8 mouse cellular contexts compared by ENCODE assay signal in genomic region chr6:37298982-37299381, GRCm38 (mm10). TPM values are rescaled to one million over a fixed set of nuclear protein-coding genes. Genes with fewer than 3 reads are reported as not detected.
DNase-seq lines count a peak whose midpoint lies in the region; ATAC-seq and TF ChIP-seq lines count a peak whose summit lies in the region.

No protein-coding gene starts in this region.

- H3K79me2 ChIP-seq in heart, adult 2 months (replicated peaks; ENCODE audit: control insufficient read depth, insufficient read depth, low read length) = no peaks in the 10 kb centered on the region

- peaks cover 55% of the 10 kb centered on the region for H3K27me3 ChIP-seq in heart, embryonic 12.5 days (replicated peaks)
- peaks cover 11% of the 10 kb centered on the region for H3K27me3 ChIP-seq in heart, adult 2 months (ENCODE audit: control insufficient read depth, insufficient read depth, low read length)
- H3K27me3 ChIP-seq in midbrain, embryonic 11.5 days (ENCODE audit: control insufficient read depth, insufficient read depth, low read length) = peaks cover 27% of the 10 kb centered on the region

- peak overlapping the region; percentile 100 for H3K4me2 ChIP-seq in heart, embryonic 12.5 days
- peak overlapping the region; percentile 97 for H3K4me2 ChIP-seq in midbrain, embryonic 11.5 days

- H3K4me1 ChIP-seq in heart, embryonic 12.5 days (replicated peaks) = peaks cover 22% of the 10 kb centered on the region
- H3K4me1 ChIP-seq in heart, adult 2 months (ENCODE audit: control insufficient read depth, insufficient read depth, low read length) = no peaks in the 10 kb centered on the region
- peaks cover 14% of the 10 kb centered on the region for H3K4me1 ChIP-seq in midbrain, embryonic 11.5 days (ENCODE audit: control insufficient read depth, insufficient read depth, low read length)

- TF ChIP-seq CTCF in heart, adult 2 months (IDR thresholded peaks at IDR 0.05) = no peak

- peak overlapping the region; percentile 70; the same call in 1 of the 2 replicates for H3K9ac ChIP-seq in heart, embryonic 12.5 days
- no peak overlapping the region for H3K9ac ChIP-seq in heart, adult 2 months (ENCODE audit: low read depth, low read length)
- H3K9ac ChIP-seq in midbrain, embryonic 11.5 days (ENCODE audit: low read length) = no peak overlapping the region

- no peak for ATAC-seq in heart, embryonic 12.5 days (ENCODE audit: insufficient number of reproducible peaks, low FRiP score)
- ATAC-seq in midbrain, embryonic 11.5 days (ENCODE audit: low FRiP score) = no peak

- no peak for DNase-seq in heart, adult 2 months
- peak; percentile 20 for DNase-seq in cerebellum, adult 8-10 months
- peak; percentile 95 for DNase-seq in gonadal fat pad, adult 2 months (ENCODE audit: low read depth)
- peak; percentile 86 for DNase-seq in midbrain, embryonic 11.5 days (ENCODE audit: low spot score, missing footprints)
- DNase-seq in urinary bladder, postnatal 4 days (ENCODE audit: low spot score in 2 of 2) = no peak
- no peak for DNase-seq in spleen, postnatal 14 days (ENCODE audit: low spot score in 2 of 2)
- no peak for DNase-seq in adipocyte (ENCODE audit: low spot score)

- TF ChIP-seq EP300 in heart, adult 2 months (IDR thresholded peaks at IDR 0.05; ENCODE audit: insufficient read depth, low read depth, low read length) = no peak

- no peaks in the 10 kb centered on the region for H3K36me3 ChIP-seq in heart, embryonic 12.5 days
- no peaks in the 10 kb centered on the region for H3K36me3 ChIP-seq in heart, adult 2 months (ENCODE audit: control insufficient read depth, insufficient read depth, low read length)
- no peaks in the 10 kb centered on the region for H3K36me3 ChIP-seq in midbrain, embryonic 11.5 days (ENCODE audit: control insufficient read depth, insufficient read depth, low read length)

- WGBS in heart, embryonic 12.5 days = 35% methylated on average over 4 of the region's 4 CpGs
- WGBS in heart, adult 2 months = 54% methylated on average over 4 of the region's 4 CpGs
- WGBS in midbrain, embryonic 11.5 days = 34% methylated on average over 4 of the region's 4 CpGs

- no peak for TF ChIP-seq POLR2A in heart, adult 2 months (IDR thresholded peaks at IDR 0.05; ENCODE audit: insufficient read depth, low read depth, low read length)

- H3K4me3 ChIP-seq in heart, embryonic 12.5 days = peak overlapping the region; percentile 75
- no peak overlapping the region for H3K4me3 ChIP-seq in heart, adult 2 months
- peak overlapping the region; percentile 71 for H3K4me3 ChIP-seq in midbrain, embryonic 11.5 days (ENCODE audit: low read depth, low read length)

- intact Hi-C loops in heart, adult 2 months (cut with DNase I) = no loop called here

- no peak overlapping the region for H3K27ac ChIP-seq in heart, embryonic 12.5 days (ENCODE audit: poor library complexity, severe bottlenecking)
- no peak overlapping the region for H3K27ac ChIP-seq in heart, adult 2 months
- no peak overlapping the region for H3K27ac ChIP-seq in midbrain, embryonic 11.5 days (ENCODE audit: low read depth, low read length)

- H3K9me3 ChIP-seq in heart, embryonic 12.5 days (replicated peaks) = no peaks in the 10 kb centered on the region
- H3K9me3 ChIP-seq in midbrain, embryonic 11.5 days (ENCODE audit: control insufficient read depth, low read length) = no peaks in the 10 kb centered on the region

RNA-seq across cellular contexts. Expression of gene Dgki, which starts 1.0 kb away (rescaled TPM):
- polyA plus RNA-seq in heart, embryonic 12.5 days (2016; fragmentation: Nextera tagmentation; extraction: Ambion mirVana) = 0.84 and 0.86 TPM in 2 replicates
- total RNA-seq in heart, adult 2 months (2021) = under 1 TPM; 0.08 to 0.18 TPM
- polyA plus RNA-seq in heart, adult 2 months (2012; rRNA removed) = 0.04 and 0.15 TPM in 2 replicates
- 3.3 and 3.4 TPM in 2 replicates for polyA plus RNA-seq in gonadal fat pad, adult 2 months (2012; rRNA removed)
- polyA plus RNA-seq in midbrain, embryonic 11.5 days (2014; fragmentation: Nextera tagmentation; extraction: Ambion mirVana) = 2.1 TPM in 2 replicates

Comparison
In these comparisons a context has a peak if more than half of its experiments do, and no peak if none do; other contexts are left out.
1. DNase-seq: peak in cerebellum, adult 8-10 months (single experiment), gonadal fat pad, adult 2 months (single experiment) and midbrain, embryonic 11.5 days (single experiment); none in heart, adult 2 months (0 of 2), urinary bladder, postnatal 4 days (0 of 2), spleen, postnatal 14 days (0 of 2) and adipocyte (single experiment).